Mouse (Mus musculus): ENCODE data around the gene Osbpl10.

Gene Osbpl10

GRCm38 (mm10) chr9:114982689-114983360, 4.5 kb downstream of the Osbpl10 start, which contains the start of gene Rps27rt:
Gene Rps27rt, minus strand, starts transcription at chr9:114982739.
- no peak for DNase-seq (ENCODE audit: low spot score in 2 of 2)

GRCm38 (mm10) chr9:114985741-114986140, 7.4 kb downstream of the Osbpl10 start:
- no peak for DNase-seq (ENCODE audit: low spot score in 2 of 2)

DNA sequence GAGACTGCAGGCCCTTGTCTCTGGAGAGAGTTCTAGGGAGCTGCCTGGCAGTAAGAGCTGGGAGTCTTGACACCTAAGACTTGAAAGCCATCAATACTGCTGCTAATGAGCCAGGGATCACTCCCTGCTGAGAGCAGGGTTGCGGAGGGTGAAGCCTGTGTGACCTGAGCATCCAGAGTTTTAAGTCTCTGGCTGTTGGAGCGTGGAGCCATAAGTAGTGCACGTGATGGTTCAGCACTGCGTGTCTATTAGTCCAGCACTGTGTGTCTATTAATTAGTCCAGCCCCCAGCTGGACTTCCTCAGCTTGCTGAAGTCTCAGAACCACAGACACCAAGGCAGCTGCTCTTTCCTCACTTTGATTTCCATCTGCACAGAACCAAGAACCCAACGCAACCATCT, 8.0 kb downstream of the Osbpl10 start:
- DNase-seq (ENCODE audit: low spot score in 2 of 2): no peak

DNA sequence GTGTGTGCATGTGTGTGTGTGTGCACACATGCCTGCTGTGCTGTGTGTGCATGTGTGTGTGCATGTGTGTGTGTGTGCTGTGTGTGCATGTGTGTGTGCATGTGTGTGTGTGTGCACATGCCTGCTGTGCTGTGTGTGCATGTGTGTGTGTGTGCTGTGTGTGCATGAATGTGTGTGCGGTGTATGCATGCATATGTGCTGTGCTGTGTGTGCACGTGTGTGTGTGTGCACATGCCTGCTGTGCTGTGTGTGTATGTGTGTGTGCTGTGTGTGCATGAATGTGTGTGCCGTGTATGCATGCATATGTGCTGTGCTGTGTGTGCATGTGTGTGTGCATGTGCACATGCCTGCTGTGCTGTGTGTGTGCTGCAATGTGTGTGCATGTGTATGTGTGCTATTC, 9.7 kb downstream of the Osbpl10 start:
- DNase-seq (ENCODE audit: low spot score in 2 of 2): no peak

- peak in 1 of 2 experiments; percentile 42 for DNase-seq (ENCODE audit: low spot score in 2 of 2)
These were observed 10.4 kb downstream of the Osbpl10 start for GRCm38 (mm10) chr9:114988610-114989327.

DNA sequence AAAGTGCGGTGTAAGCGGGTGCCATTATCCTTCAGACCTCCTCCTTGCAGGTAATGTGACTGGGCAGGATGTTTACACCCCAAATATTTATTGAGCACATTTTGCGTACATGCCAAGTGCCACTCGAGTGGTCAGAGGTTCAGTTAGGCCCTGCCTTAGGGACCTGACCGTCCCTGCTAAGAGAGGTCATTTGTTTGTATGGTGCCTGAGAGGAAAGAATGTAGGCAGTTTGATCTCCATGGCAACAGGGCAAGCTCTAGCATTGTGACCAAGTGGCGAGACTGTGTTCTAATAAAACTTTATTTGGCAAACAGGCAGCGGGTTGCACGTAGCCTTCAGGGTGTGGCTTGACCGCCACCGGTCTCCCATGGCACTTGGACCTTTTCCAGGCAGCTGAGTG, 12.1 kb downstream of the Osbpl10 start:
- no peak for DNase-seq (ENCODE audit: low spot score in 2 of 2)

GRCm38 (mm10) chr9:114992528-114992927, 14.2 kb downstream of the Osbpl10 start:
- DNase-seq (ENCODE audit: low spot score in 2 of 2): no peak

DNA sequence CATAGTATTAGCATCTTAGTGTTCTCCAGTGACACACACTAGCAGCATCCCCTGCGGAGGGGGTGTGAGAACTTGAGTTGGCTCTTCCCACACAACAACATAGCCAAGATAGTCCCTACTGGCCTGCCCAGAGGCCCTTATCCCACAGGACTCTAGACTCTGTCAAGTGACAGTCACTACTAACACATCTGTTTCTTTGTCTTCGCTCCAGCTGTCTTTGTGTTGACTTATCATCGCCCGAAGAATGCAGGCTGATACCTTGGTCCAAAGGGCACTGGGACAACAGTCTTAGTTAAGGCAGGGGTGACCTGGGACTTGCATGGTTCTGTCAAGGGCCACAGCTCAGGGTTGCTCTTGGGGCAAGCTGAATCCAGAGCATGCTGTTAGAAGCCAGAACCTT, 16.9 kb downstream of the Osbpl10 start:
- DNase-seq (ENCODE audit: low spot score in 2 of 2): no peak

GRCm38 (mm10) chr9:114995716-114996115, 17.3 kb downstream of the Osbpl10 start:
- no peak for DNase-seq (ENCODE audit: low spot score in 2 of 2)

GRCm38 (mm10) chr9:114996489-114996888, 18.1 kb downstream of the Osbpl10 start:
- DNase-seq (ENCODE audit: low spot score in 2 of 2): no peak

DNA sequence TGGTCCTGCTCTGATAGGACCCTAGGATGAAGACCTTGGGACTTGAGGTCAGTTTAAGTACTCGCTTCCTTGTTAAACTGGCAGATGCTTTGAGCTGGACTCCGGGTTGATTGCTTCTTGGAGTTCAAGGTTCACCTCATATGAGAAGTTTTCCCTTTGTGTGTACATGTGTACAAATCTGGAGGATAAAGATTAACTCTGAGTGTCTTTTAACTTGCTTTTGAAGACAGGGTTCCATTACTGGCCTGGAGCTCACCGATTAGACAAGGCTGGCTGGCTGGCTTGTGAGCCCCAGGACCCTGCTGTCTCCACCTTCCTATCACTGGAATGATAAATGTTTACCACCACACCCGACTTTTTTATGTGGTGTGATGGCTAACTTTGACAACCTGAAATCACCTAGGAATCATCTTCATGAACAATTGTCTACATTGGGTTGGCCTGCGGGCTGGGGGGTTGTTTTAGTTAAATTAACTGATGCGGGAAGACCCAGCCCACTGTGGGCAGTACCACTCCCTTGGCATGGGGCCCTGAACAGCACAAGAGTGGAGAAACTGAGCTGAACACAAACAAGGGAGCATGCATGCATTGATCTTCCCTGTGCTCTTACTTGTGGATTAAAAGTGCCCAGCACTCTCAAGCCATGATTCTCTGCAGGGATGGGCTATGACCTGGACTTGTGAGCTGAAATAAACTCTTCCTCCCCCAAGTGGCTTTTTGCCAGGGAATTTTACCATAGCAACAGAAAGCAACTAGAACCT, 20.8 kb downstream of the Osbpl10 start:
- DNase-seq (ENCODE audit: low spot score in 2 of 2): no peak

DNA sequence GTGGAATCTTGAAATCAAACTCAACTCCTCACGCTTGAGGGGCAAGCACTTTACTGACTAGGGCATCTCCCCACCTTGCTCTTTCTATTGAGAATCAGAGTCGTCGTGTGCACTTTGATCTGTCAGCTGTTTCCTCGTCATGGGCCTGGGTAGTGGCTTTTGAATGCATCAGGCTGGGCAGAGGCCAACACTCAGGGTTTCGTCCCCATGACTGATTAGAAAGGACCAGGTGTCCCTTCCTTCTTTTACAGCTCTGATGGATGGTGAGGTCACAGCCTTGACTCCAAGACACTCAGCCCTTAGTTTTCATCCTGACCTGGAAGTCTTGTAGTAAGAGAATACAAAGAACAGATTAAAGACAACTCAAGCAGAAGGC, 21.4 kb downstream of the Osbpl10 start:
- no peak for DNase-seq (ENCODE audit: low spot score in 2 of 2)

GRCm38 (mm10) chr9:115005446-115005845, 27.1 kb downstream of the Osbpl10 start:
- DNase-seq (ENCODE audit: low spot score in 2 of 2): no peak

DNA sequence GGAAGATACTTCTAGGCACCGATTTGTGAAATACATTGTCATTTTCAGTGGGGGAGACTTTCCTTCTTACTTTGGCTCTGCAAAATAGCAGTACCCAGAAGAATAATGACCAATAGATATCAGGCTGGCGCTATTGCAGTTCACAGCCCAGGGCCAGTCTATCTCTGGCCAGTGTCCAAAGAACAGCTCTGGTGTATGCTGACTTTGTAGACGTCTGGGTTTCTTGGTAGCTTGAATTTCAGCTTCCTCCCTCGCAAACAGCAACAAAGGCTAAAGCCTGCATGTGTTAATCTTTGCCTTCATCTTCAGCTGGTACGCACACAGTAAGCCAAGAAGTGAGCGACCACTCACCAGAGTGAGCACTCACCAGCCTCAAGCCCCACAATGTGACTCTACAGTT, 29.4 kb downstream of the Osbpl10 start:
- DNase-seq (ENCODE audit: low spot score in 2 of 2): no peak

- DNase-seq (ENCODE audit: low spot score in 2 of 2): no peak
These were observed 29.8 kb downstream of the Osbpl10 start for GRCm38 (mm10) chr9:115008194-115008593.

- no peak for DNase-seq (ENCODE audit: low spot score in 2 of 2)
These were observed 34.0 kb downstream of the Osbpl10 start for GRCm38 (mm10) chr9:115012367-115012766.

GRCm38 (mm10) chr9:115020141-115020540, 41.8 kb downstream of the Osbpl10 start:
- DNase-seq (ENCODE audit: low spot score in 2 of 2): no peak

- DNase-seq (ENCODE audit: low spot score in 2 of 2): no peak
These were observed 43.0 kb downstream of the Osbpl10 start for GRCm38 (mm10) chr9:115021419-115021818.

DNA sequence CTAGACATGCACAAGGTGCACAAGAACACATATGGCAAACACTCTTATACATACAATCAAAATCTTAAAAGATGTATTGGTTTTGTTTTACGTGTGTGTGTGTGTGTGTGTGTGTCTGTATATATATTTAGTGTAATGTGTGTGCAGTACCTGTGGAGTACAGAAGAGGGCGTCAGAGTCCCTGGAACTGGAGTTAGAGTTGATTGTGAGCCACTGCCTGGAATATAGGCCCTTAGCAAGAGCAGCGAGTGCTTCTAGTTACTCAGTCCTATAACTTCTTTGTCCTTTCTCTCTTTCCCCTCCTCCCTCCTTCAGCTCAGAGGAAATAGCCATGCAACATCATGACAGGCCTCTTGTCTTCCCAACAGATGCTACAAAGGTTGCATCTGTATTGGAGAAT, 44.8 kb downstream of the Osbpl10 start:
- DNase-seq (ENCODE audit: low spot score in 2 of 2): no peak

DNA sequence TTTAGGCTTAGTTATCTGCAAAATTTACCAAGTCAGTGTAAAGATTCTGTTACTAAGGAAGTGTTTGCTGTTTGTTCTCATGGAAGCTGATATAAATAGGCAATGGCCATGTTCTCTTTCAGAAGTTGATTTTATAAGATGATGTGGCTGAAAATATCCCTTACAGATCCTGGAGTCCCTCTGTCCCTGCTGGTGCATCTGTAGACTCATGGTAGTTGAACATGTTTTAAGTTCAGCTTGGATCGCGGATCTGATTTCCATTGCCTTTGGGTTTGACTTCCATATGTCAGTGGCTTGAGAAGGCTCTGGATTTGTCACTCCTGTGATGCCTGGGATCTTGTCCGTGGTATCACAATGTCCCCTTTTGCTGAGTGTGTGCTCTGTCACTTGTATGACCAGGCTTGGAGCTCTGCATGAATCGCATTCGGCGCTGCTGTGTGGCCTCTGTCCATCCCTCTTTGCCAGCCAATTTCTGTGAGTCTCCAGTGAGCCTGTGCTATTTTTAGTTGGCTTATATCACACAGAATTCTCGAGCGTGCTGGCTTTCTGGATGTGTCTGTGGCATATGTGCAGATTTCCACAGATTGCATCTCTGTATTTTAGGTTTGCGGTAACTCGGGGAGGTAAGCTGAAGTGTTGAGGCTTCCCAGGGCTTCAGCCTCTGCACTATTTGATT, 45.5 kb downstream of the Osbpl10 start:
- no peak for DNase-seq (ENCODE audit: low spot score in 2 of 2)

DNA sequence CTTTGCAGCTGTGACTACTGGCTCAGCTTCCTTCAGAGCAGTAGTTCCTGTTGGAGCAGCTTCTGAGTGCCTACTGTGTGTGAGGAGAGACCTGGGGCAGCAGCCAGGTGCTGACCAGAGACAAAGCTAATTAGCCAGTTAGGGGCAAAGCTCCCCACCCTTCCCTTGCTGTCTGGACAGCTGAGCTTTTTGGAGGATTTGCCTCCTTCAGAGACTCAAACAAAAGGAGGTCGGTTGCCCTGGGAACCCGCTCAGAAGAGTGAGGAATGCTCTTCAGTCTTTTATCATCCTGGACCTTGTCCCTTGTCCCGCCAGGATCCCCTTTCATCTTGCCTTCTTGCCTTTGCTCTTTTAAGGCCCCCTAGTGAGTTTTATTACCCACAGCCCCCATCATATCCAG, 50.9 kb downstream of the Osbpl10 start:
- DNase-seq (ENCODE audit: low spot score in 2 of 2): no peak

GRCm38 (mm10) chr9:115030581-115030980, 52.2 kb downstream of the Osbpl10 start:
- no peak for DNase-seq (ENCODE audit: low spot score in 2 of 2)
